Comparison of ENCODE assay signal across 9 mouse cellular contexts in the genomic region with DNA sequence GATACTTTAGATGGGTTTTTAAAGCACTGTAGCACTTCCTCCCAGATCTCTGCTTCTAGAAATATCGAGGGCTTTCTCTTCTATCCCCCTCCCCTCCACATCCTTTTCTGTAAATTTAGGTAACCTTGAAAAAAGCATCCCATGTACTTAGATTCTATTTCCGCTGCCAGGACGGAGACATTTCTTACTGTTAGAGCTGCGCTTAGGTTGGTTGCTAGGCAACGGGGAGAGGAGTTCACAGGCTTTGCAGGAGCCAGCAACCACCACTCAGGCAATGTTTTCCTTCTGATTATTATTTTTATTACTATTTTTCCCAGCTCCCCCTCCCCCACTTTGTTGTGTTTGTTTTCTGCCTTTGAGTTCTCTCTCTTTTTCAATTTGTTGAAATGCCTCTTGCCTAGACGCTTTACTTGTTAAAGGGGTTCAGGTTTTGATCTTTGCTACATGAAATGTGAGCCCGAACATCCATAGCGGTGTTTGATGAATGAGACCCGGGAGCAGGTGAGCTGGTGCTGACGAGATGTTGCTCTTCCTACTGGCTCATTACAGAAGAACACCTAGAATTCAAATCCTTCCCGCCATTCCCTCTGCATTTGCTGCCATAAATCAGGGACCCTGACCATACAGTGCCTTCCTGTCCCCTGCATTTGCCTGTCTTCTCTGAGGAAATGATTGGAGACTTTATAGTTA.
DNase-seq lines count a peak whose midpoint lies in the region; ATAC-seq and TF ChIP-seq lines count a peak whose summit lies in the region.
"Had no signal": no experiment of that assay in that cellular context is flagged by ENCODE, and none has a peak within 500 bp of the region (broad histone marks: within the 10 kb centered on the region; RNA-seq: fewer than 3 reads in every experiment).

No protein-coding gene starts in this region.

- no peak for TF ChIP-seq CTCF in layer of hippocampus, adult 2 months (conservative IDR thresholded peaks at IDR 0.05)
- TF ChIP-seq CTCF in olfactory bulb, adult 2 months (IDR thresholded peaks at IDR 0.05; ENCODE audit: insufficient read depth, low read depth, low read length), result no peak

- no peak overlapping the region for H3K9ac ChIP-seq in embryonic facial prominence, embryonic 11.5 days (replicated peaks; ENCODE audit: low read length)

- WGBS in embryonic facial prominence, embryonic 11.5 days, result 52% methylated on average over 11 of the region's 11 CpGs
- 34% methylated on average over 11 of the region's 11 CpGs for WGBS in olfactory bulb, adult 2 months

- no peaks in the 10 kb centered on the region for H3K9me3 ChIP-seq in embryonic facial prominence, embryonic 11.5 days (replicated peaks; ENCODE audit: control insufficient read depth, low read length)

- no peaks in the 10 kb centered on the region for H3K36me3 ChIP-seq in embryonic facial prominence, embryonic 11.5 days (replicated peaks; ENCODE audit: control insufficient read depth, insufficient read depth, low read depth, low read length)

- no peaks in the 10 kb centered on the region for H3K27me3 ChIP-seq in embryonic facial prominence, embryonic 11.5 days (ENCODE audit: control insufficient read depth, insufficient read depth, low read length)
- H3K27me3 ChIP-seq: Patski had no signal

- intact Hi-C loops in heart, postnatal 36 days (cut with DNase I), result no loop called here

- no peaks in the 10 kb centered on the region; the same call in 1 of the 2 replicates for H3K4me1 ChIP-seq in embryonic facial prominence, embryonic 11.5 days (ENCODE audit: control insufficient read depth, insufficient read depth, low read length)
- H3K4me1 ChIP-seq in olfactory bulb, adult 2 months (ENCODE audit: control insufficient read depth, insufficient read depth, low read length), result peaks cover 11% of the 10 kb centered on the region

- H3K4me3 ChIP-seq in embryonic facial prominence, embryonic 11.5 days (ENCODE audit: low read depth, low read length), result no peak overlapping the region
- no peak overlapping the region; the same call in 1 of the 2 replicates for H3K4me3 ChIP-seq in layer of hippocampus, adult 2 months
- no peak overlapping the region for H3K4me3 ChIP-seq in olfactory bulb, adult 2 months (ENCODE audit: insufficient read depth, low read depth, low read length)

- TF ChIP-seq POLR2A in olfactory bulb, adult 2 months (IDR thresholded peaks at IDR 0.05; ENCODE audit: insufficient read depth, low read depth, low read length), result no peak

- H3K4me2 ChIP-seq in embryonic facial prominence, embryonic 11.5 days (ENCODE audit: low read depth, low read length), result no peak overlapping the region

- no peak for ATAC-seq in embryonic facial prominence, embryonic 11.5 days (replicated peaks; ENCODE audit: insufficient number of reproducible peaks, low FRiP score, low TSS enrichment, low read depth)
- no peak for ATAC-seq in activated CD4-positive, CD25-positive, alpha-beta regulatory T cell, adult 4 months
- ATAC-seq: Patski had no signal

- DNase-seq in layer of hippocampus, adult 11-12 months (ENCODE audit: low spot score), result peak; percentile 64
- no peak for DNase-seq in layer of hippocampus, adult 9-10 months (ENCODE audit: low spot score)
- peak; percentile 79 for DNase-seq in embryonic facial prominence, embryonic 11.5 days (ENCODE audit: low spot score)
- peak; percentile 33 to 79 for DNase-seq in layer of hippocampus, adult 2 months (ENCODE audit: low spot score in 2 of 2)
- no peak for DNase-seq in heart, postnatal 36 days
- no peak for DNase-seq in cerebellum, adult 11 months

- no peak overlapping the region for H3K27ac ChIP-seq in embryonic facial prominence, embryonic 11.5 days (replicated peaks; ENCODE audit: low read depth, low read length)
- H3K27ac ChIP-seq in layer of hippocampus, adult 2 months, result peak overlapping the region; percentile 81
- H3K27ac ChIP-seq in olfactory bulb, adult 2 months (ENCODE audit: insufficient read depth, low read depth, low read length), result 0 out of 2 replicates have a peak overlapping the region, but pooled peaks have one; percentile 12

Comparison
In these comparisons a context has a peak if more than half of its experiments do, and no peak if none do; other contexts are left out.
1. DNase-seq: peak in layer of hippocampus, adult 11-12 months (single experiment), embryonic facial prominence, embryonic 11.5 days (single experiment) and layer of hippocampus, adult 2 months (2 of 2); none in layer of hippocampus, adult 9-10 months (single experiment), heart, postnatal 36 days (0 of 2) and cerebellum, adult 11 months (single experiment).